Mouse (Mus musculus) forebrain, embryonic 13.5 days (tissue): Measurements from ENCODE around the gene Inafm2. TPM values are rescaled to one million over a fixed set of nuclear protein-coding genes. Genes with fewer than 3 reads are reported as not detected.

Experiments used
- ATAC-seq: fragments of 200-750 bp; cut with Nextera tagmentation; 2 replicates; pipeline ENCODE4 v1.8.0; 2017
- H3K27ac ChIP-seq: fragments of 300-500 bp; sonication (generic); 2 replicates; pipeline ENCODE4 v1.5.1; 2015; ENCODE audit warnings: inconsistent platforms, mild to moderate bottlenecking, moderate library complexity
- H3K27me3 ChIP-seq: fragments of 300-500 bp; sonication (generic); 2 replicates; pipeline ENCODE4 v1.6.1; 2015; ENCODE audit warnings: mild to moderate bottlenecking, inconsistent platforms
- H3K36me3 ChIP-seq: fragments of 300-500 bp; sonication (generic); 2 replicates; pipeline ENCODE4 v1.6.1; 2015; ENCODE audit warnings: mild to moderate bottlenecking, inconsistent platforms; ENCODE audit not compliant: poor library complexity, severe bottlenecking
- H3K4me1 ChIP-seq: fragments of 300-500 bp; sonication (generic); 2 replicates; pipeline ENCODE4 v1.6.1; 2015; ENCODE audit warnings: inconsistent platforms
- H3K4me2 ChIP-seq: fragments of 300-500 bp; sonication (generic); 2 replicates; pipeline ENCODE4 v1.6.1; 2015; ENCODE audit warnings: inconsistent platforms, mild to moderate bottlenecking, moderate library complexity
- H3K4me3 ChIP-seq: fragments of 300-500 bp; sonication (generic); 2 replicates; pipeline ENCODE4 v1.5.1; 2015; ENCODE audit warnings: mild to moderate bottlenecking, inconsistent platforms
- H3K9ac ChIP-seq: fragments of 300-500 bp; sonication (generic); 2 replicates; pipeline ENCODE4 v1.6.1; 2015; ENCODE audit warnings: mild to moderate bottlenecking, inconsistent platforms
- H3K9me3 ChIP-seq: fragments of 300-500 bp; sonication (generic); replicated peaks from 2 replicates; pipeline ENCODE4 v1.6.1; 2016; ENCODE audit warnings: inconsistent platforms
- WGBS: fragments of 180-500 bp; shearing (Covaris S2); methylation state at CpG from one replicate; pipeline ENCODE4 v1.1.7; 2015; 5-methylcytosine and 5-hydroxymethylcytosine counted together
- polyA plus RNA-seq: library from polyadenylated mRNA; unstranded; fragments of >200 nt; fragmentation: Nextera tagmentation; extraction: Ambion mirVana; gene quantifications from 2 replicates; pipeline ENCODE4 v1.2.1, GENCODE M21; 2015

The Inafm2 gene
- polyA plus RNA-seq, 1 experiment from 2014 or later, result 27.0 TPM

DNA sequence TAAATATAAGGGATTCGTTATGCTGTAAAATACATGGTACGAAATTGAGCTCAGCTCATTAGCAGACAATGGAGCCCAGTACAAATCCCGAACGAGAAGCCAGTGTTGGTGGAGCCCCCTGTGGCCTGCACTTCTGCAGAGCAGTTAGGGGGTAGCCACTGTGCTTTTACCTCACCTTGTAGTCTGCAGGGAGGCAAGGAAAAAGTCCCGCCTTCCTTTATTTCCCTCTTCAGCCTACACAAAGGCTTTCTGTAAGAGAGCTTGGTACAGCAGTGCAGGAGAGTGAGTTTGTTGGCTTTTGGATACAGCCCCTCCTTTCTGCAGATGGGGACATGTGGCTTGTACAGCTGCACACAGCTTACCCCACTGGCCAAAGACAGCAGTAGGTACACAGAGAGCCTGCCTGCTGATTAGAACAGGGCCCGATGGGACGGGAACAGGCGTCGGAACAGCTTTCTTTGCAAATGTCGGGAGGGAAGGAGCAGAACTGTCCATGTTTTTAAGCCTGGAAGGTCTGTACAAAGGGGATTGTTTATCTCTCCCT, 3.9 kb downstream of the Inafm2 start:
- ATAC-seq, result no peak; the same call in 1 of the 2 replicates
- no peaks in the 10 kb centered on the region; the same call in 1 of the 2 replicates for H3K36me3 ChIP-seq

GRCm38 (mm10) chr2:118750476-118750875, 4.9 kb downstream of the Inafm2 start:
- H3K4me2 ChIP-seq, result no peak overlapping the region
- no peak for ATAC-seq
- no peak overlapping the region for H3K9ac ChIP-seq
- H3K4me1 ChIP-seq, result peaks cover 57% of the 10 kb centered on the region
- H3K4me3 ChIP-seq, result no peak overlapping the region
- H3K27ac ChIP-seq, result no peak overlapping the region
- H3K36me3 ChIP-seq, result no peaks in the 10 kb centered on the region; the same call in 1 of the 2 replicates
- no peaks in the 10 kb centered on the region for H3K27me3 ChIP-seq
- WGBS, result 80% methylated on average over 8 of the region's 8 CpGs
- H3K9me3 ChIP-seq, result no peaks in the 10 kb centered on the region

More for the DNA sequence above, 3.9 kb downstream of the Inafm2 start:
- Histone ChIP-seq H3K4me1 (peaks cover 65% of the 10 kb centered on the region), H3K4me2 (peak overlapping the region; percentile 33), H3K9me3 (no peaks in the 10 kb centered on the region), H3K27ac (no peak overlapping the region), H3K9ac (peak overlapping the region; percentile 47; the same call in 1 of the 2 replicates), H3K4me3 (no peak overlapping the region), H3K27me3 (peaks cover 5% of the 10 kb centered on the region; the same call in 1 of the 2 replicates)
- WGBS, result 15% methylated on average over 10 of the region's 10 CpGs

DNA sequence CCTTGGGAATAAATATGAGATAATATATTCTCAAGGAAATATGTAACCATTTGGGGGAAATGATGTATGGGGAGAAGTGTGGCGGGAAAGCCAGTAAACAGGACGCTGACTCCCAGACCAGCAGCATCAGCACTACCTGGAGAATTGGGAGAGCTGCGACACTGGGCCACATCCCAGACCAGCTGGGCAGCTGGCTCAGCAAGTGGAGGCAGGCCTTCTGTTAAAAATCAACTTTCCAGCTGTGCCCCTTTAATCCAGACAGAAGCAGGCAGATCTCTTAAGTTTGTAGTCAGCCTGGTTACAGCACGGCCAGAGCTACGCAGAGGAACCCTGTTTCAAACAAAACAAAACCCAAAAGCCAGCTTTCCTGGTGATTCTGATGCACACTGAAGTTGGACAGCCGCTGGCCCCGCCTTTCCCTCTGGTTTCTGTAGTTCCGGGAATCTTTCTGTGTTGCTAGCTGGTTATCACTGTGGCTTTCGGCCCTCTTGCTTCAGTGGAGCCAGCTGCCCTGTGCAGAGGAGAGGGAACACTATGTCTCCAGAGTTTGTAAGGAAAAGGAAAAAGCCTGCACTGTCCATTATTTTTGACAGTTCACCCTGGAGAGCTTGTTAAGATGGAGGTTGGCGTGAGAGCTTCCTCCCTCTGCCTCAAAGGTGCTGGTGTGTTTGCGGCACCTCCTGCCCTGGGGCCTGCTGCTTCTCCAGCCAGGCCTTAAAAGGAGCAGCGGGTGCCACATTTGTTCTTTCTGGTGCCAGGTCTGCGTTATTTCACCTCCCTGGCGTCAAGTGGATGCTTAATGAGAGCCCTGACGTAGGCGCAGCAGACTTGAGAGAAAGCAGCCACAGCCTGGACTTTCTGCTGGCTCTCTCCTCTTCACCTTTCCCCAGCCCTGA, 6.6 kb downstream of the Inafm2 start:
- no peak overlapping the region for H3K4me2 ChIP-seq
- H3K27ac ChIP-seq, result no peak overlapping the region
- WGBS, result 68% methylated on average over 16 of the region's 16 CpGs
- 0 out of 2 replicates have a peak, but pooled peaks cover 3% of the 10 kb centered on the region for H3K27me3 ChIP-seq
- H3K36me3 ChIP-seq, result peaks cover 7% of the 10 kb centered on the region
- H3K4me1 ChIP-seq, result peaks cover 48% of the 10 kb centered on the region
- H3K9ac ChIP-seq, result no peak overlapping the region
- no peak for ATAC-seq
- H3K9me3 ChIP-seq, result no peaks in the 10 kb centered on the region
- no peak overlapping the region for H3K4me3 ChIP-seq

- H3K36me3 ChIP-seq, result peaks cover 7% of the 10 kb centered on the region
- H3K27me3 ChIP-seq, result 0 out of 2 replicates have a peak, but pooled peaks cover 3% of the 10 kb centered on the region
- no peak overlapping the region for H3K9ac ChIP-seq
- no peak overlapping the region for H3K27ac ChIP-seq
- H3K4me1 ChIP-seq, result peaks cover 42% of the 10 kb centered on the region
- H3K9me3 ChIP-seq, result no peaks in the 10 kb centered on the region
- H3K4me3 ChIP-seq, result no peak overlapping the region
- WGBS, result 77% methylated on average over 4 of the region's 4 CpGs
- H3K4me2 ChIP-seq, result no peak overlapping the region
- ATAC-seq, result no peak
Measured at GRCm38 (mm10) chr2:118752792-118753108, 7.2 kb downstream of the Inafm2 start.

- H3K9me3 ChIP-seq, result no peaks in the 10 kb centered on the region
- no peak overlapping the region for H3K27ac ChIP-seq
- H3K36me3 ChIP-seq, result peaks cover 7% of the 10 kb centered on the region
- H3K4me2 ChIP-seq, result no peak overlapping the region
- peaks cover 7% of the 10 kb centered on the region; the same call in 1 of the 2 replicates for H3K27me3 ChIP-seq
- no peak overlapping the region for H3K4me3 ChIP-seq
- 89% methylated on average over 5 of the region's 5 CpGs for WGBS
- peaks cover 28% of the 10 kb centered on the region for H3K4me1 ChIP-seq
- ATAC-seq, result no peak
- no peak overlapping the region for H3K9ac ChIP-seq
Measured at GRCm38 (mm10) chr2:118754143-118754542, 8.6 kb downstream of the Inafm2 start.

DNA sequence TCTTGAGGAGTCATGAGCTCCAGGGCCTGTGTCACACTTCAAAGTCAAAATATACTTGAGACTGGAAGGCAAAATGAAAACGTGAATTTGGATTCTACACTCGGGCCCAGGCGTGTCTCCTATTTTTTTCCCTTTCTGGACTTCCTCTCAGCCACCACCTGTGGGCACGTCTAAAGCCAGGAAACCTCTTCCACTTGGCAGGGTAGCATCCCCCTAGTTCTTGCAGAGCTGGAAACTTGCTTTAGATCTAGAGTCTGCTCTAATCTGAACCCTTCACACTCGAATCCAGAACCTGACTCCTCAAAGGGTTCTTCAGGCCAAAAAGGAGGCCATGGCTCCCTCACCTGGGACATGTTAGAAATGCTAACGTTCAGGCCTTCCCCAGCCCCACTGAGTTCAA, 9.8 kb downstream of the Inafm2 start:
- peaks cover 7% of the 10 kb centered on the region for H3K36me3 ChIP-seq
- H3K27me3 ChIP-seq, result peaks cover 7% of the 10 kb centered on the region; the same call in 1 of the 2 replicates
- no peak overlapping the region for H3K4me2 ChIP-seq
- WGBS, result 86% methylated on average over 6 of the region's 6 CpGs
- no peak for ATAC-seq
- no peak overlapping the region for H3K4me3 ChIP-seq
- peaks cover 26% of the 10 kb centered on the region for H3K4me1 ChIP-seq
- H3K9me3 ChIP-seq, result no peaks in the 10 kb centered on the region
- H3K9ac ChIP-seq, result no peak overlapping the region
- no peak overlapping the region for H3K27ac ChIP-seq

DNA sequence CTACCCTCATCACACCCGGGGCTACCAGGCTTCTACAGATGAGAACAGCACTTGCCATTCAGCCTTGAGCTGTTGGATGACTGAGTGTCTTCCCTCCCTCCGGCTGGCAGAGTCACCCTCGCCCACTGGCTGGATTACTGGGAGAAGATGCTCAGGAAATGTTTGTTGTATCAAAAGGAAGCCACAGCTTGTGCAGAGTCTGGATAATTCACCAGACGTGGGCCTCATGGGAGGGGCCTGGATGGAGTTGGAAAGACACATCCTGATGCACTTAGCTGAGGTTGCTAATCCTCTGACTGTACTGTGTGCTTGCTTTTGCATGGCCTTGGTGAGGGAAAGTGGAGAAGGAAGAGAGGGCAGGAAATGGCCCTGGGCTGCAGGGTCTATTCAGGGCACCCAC, 10.5 kb downstream of the Inafm2 start:
- Histone ChIP-seq H3K27me3 (peaks cover 7% of the 10 kb centered on the region; the same call in 1 of the 2 replicates), H3K4me2 (no peak overlapping the region), H3K36me3 (peaks cover 7% of the 10 kb centered on the region), H3K4me3 (no peak overlapping the region), H3K9me3 (no peaks in the 10 kb centered on the region), H3K9ac (no peak overlapping the region), H3K27ac (no peak overlapping the region), H3K4me1 (peaks cover 28% of the 10 kb centered on the region)
- whole genome bisulfite sequencing, result 89% methylated on average over 4 of the region's 4 CpGs
- ATAC-seq, result no peak

DNA sequence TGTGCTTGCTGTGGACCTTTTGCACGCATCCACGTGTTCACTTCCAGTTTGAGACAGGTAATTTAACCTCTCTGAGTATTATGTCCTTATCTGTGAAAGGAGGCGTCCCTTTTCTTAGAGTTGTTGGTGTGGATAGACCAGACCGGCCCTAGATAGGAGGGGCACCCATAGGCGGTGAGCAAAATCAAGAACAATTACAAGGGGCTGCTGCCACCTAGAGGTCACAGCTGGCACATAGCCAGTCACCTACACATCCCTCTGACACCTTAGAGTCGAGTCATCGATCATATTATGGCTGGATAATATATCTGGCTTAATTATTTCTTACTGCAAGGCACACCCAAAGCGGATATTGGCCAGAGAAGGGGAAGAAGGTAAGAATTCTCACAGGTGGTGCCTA, 14.3 kb downstream of the Inafm2 start:
- Histone ChIP-seq H3K36me3 (peaks cover 7% of the 10 kb centered on the region; the same call in 1 of the 2 replicates), H3K4me1 (peaks cover 50% of the 10 kb centered on the region), H3K27me3 (peaks cover 7% of the 10 kb centered on the region; the same call in 1 of the 2 replicates), H3K9me3 (no peaks in the 10 kb centered on the region), H3K4me3 (no peak overlapping the region), H3K27ac (no peak overlapping the region), H3K4me2 (no peak overlapping the region), H3K9ac (no peak overlapping the region)
- 11% methylated on average over 8 of the region's 8 CpGs for WGBS
- peak; percentile 11; the same call in 1 of the 2 replicates for ATAC-seq

DNA sequence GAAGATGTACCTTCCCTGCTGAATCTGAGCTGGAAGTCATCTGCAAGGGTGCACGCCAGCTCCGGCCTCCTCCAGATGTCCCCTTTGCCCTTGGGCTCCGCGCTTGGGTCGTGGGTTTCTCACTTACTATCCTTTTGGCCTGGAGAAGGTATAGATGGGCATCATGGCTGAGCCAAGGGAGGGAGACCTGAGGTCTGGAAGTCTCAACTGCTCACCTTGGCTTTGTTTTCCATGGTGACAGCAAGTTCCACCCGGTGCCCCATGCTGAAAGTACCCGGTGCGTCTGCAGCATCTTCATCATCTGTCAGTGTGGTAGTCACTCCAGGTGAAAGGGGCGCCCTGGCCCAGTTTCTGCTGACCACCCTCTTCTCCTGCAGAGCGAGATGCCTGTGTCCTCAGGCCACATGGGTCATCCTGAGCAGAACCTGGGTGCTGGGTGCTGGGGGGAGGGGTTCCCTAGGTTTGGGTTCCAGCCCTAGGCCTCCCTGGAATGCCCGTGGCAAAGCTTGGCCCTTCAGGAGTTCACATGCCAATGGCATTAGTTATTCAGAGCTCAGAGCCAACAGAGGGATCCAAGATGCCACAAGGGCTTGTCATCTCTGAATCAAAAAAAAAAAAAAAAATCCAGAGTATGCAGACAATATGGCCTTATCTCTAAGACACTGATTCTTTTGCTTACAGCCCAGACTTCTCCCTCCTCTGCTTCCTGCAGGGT, 14.9 kb downstream of the Inafm2 start:
- H3K4me2 ChIP-seq, result no peak overlapping the region
- peak overlapping the region; percentile 62 for H3K9ac ChIP-seq
- H3K36me3 ChIP-seq, result peaks cover 7% of the 10 kb centered on the region; the same call in 1 of the 2 replicates
- H3K9me3 ChIP-seq, result no peaks in the 10 kb centered on the region
- WGBS, result 84% methylated on average over 11 of the region's 11 CpGs
- peaks cover 7% of the 10 kb centered on the region; the same call in 1 of the 2 replicates for H3K27me3 ChIP-seq
- ATAC-seq, result no peak
- H3K4me1 ChIP-seq, result peaks cover 50% of the 10 kb centered on the region
- no peak overlapping the region for H3K4me3 ChIP-seq
- no peak overlapping the region for H3K27ac ChIP-seq

DNA sequence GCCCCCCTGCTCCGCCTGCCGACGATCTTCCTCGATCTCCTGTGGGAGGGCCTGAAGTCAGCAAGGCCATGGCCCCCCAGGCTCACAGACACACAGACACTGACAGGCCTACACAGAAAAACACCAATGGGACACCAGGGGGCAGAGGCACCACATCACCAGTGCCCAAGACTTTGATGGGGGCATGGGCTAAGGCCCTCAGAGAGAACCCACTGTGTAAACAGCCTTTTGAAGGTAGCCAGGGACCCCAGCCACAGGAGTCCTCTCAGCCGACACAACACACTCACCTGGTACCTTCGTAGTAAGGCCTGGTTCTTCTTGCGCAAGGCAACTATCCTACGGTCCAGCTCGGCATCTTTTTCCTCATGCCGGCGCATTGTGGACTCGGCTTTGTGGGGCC, 15.8 kb downstream of the Inafm2 start:
- Histone ChIP-seq H3K9me3 (no peaks in the 10 kb centered on the region), H3K27ac (peak overlapping the region; percentile 99), H3K4me2 (peak overlapping the region; percentile 56), H3K9ac (peak overlapping the region; percentile 62), H3K36me3 (peaks cover 7% of the 10 kb centered on the region; the same call in 1 of the 2 replicates), H3K4me3 (peak overlapping the region; percentile 23; the same call in 1 of the 2 replicates), H3K4me1 (peaks cover 50% of the 10 kb centered on the region), H3K27me3 (peaks cover 4% of the 10 kb centered on the region; the same call in 1 of the 2 replicates)
- no peak for ATAC-seq
- WGBS, result 77% methylated on average over 12 of the region's 12 CpGs

- H3K27ac ChIP-seq, result peak within 1 kb of the TSS; percentile 99
- 2% methylated on average over 29 of the region's 29 CpGs for WGBS
- peak; percentile 88 for ATAC-seq
Measured at GRCm38 (mm10) chr2:118761906-118762783, 16.6 kb downstream of the Inafm2 start, which contains the start of gene Ccdc9b. Gene Ccdc9b (minus strand): TSS chr2:118762661.

More at GRCm38 (mm10) chr2:118761906-118762783, 16.6 kb downstream of the Inafm2 start, which contains the start of gene Ccdc9b:
- Histone ChIP-seq H3K4me2 (peak within 1 kb of the TSS; percentile 56), H3K4me1 (peaks cover 50% of the 10 kb centered on the region), H3K9ac (peak within 1 kb of the TSS; percentile 62), H3K9me3 (no peaks in the 10 kb centered on the region), H3K27me3 (peaks cover 4% of the 10 kb centered on the region; the same call in 1 of the 2 replicates), H3K4me3 (peak within 1 kb of the TSS; percentile 23), H3K36me3 (no peaks in the 10 kb centered on the region)
